Mouse (Mus musculus) megakaryocyte, embryonic 14.5 days (primary cell): ENCODE results near the gene Sprr2j-ps.

Source experiments
- FLI1 ChIP-seq: IDR thresholded peaks from 2 replicates; pipeline ENCODE4 v1.6.1; 2012; ENCODE audit warnings: low read length, inconsistent platforms, mixed read lengths
- GATA1 ChIP-seq: IDR thresholded peaks from 3 replicates; pipeline ENCODE4 v1.6.1; 2012; ENCODE audit warnings: mixed read lengths, low read length, inconsistent platforms, borderline replicate concordance

- TF ChIP-seq GATA1, result no peak
- no peak for TF ChIP-seq FLI1
These were observed 10.2 kb upstream of the Sprr2j-ps start, which contains the start of gene Sprr2i for GRCm38 (mm10) chr3:92407691-92408090.
